Comparison of ENCODE assay signal across 9 mouse cellular contexts in the genomic region with DNA sequence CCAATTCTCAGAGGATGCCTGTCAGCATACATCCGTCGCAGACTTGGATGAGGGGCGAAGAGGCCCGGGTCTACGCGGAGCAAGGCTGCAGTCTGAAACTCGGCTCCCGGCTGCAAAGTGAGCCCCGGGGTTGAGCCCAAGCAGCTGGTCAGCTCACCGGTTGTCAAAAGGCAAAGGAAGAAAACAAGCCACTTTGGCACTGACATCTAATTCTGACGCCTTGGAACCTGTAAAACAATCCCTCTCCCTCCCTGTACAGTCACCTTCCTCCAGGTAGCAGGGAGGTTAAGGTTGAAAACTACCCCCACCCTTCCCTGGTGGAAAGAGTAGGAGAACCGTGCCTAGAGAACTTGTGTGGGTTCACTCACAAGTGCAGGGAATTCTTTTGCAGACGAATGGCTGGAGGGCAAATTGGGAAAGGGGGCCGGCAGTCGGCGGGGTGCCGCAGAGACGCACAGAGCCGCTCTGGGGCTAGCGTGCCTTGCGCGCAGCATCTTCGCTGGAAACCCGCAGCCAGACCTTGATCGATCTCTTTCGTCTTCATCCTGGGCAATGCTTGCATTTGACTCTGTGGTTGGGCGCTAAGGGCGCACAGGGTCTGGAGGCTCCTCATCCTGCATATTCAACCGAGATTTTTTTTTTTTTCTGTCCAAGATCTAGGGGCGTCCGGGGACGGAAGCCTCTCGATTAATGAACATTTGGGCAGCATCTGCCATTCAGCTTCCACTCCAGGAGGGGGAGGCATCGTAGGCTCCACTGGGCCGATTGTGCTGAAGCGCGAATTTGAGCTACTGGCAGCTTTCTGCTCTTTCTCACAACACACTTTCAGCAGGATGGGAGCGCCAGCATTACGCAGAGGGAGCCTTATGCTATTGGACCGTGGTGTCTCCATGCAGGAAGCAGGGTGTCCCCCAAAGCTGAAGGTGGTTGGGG. TPM values are rescaled to one million over a fixed set of nuclear protein-coding genes. Genes with fewer than 3 reads are reported as not detected.
DNase-seq lines count a peak whose midpoint lies in the region; ATAC-seq and TF ChIP-seq lines count a peak whose summit lies in the region.
"Had no signal": no experiment of that assay in that cellular context is flagged by ENCODE, and none has a peak within 500 bp of the region (broad histone marks: within the 10 kb centered on the region; RNA-seq: fewer than 3 reads in every experiment).

No protein-coding gene starts in this region.

- no peaks in the 10 kb centered on the region for H3K36me3 ChIP-seq in heart, embryonic 15.5 days
- no peaks in the 10 kb centered on the region for H3K36me3 ChIP-seq in small intestine, adult 2 months (ENCODE audit: control insufficient read depth, insufficient read depth, low read length)

- H3K4me2 ChIP-seq in heart, embryonic 15.5 days: peak overlapping the region; percentile 95

- H3K27ac ChIP-seq in heart, embryonic 15.5 days: no peak overlapping the region
- H3K27ac ChIP-seq in cortical plate, adult 2 months (ENCODE audit: insufficient read depth, low read length): no peak overlapping the region
- peak overlapping the region; percentile 57 for H3K27ac ChIP-seq in small intestine, adult 2 months (ENCODE audit: insufficient read depth, low read depth, low read length)

- H3K4me1 ChIP-seq in heart, embryonic 15.5 days (replicated peaks): peaks cover 23% of the 10 kb centered on the region
- no peaks in the 10 kb centered on the region for H3K4me1 ChIP-seq in cortical plate, adult 2 months (ENCODE audit: control insufficient read depth, insufficient read depth, low read length)
- H3K4me1 ChIP-seq in small intestine, adult 2 months (ENCODE audit: control insufficient read depth, insufficient read depth, insufficient read length, low read length): peaks cover 6% of the 10 kb centered on the region

- WGBS in heart, embryonic 15.5 days: under 1% methylated on average over 40 of the region's 40 CpGs
- under 1% methylated on average over 40 of the region's 40 CpGs for WGBS in small intestine, adult 2 months

- intact Hi-C loops in heart, postnatal 25 days (cut with DNase I): no loop called here

- H3K27me3 ChIP-seq in heart, embryonic 15.5 days: peaks cover 13% of the 10 kb centered on the region; the same call in 1 of the 2 replicates
- no peaks in the 10 kb centered on the region for H3K27me3 ChIP-seq in small intestine, adult 2 months (ENCODE audit: control insufficient read depth, insufficient read depth, low read length)

- peak overlapping the region; percentile 53 for H3K4me3 ChIP-seq in heart, embryonic 15.5 days
- H3K4me3 ChIP-seq in cortical plate, adult 2 months (ENCODE audit: insufficient read depth, low read length): peak overlapping the region; percentile 42
- peak overlapping the region; percentile 61 for H3K4me3 ChIP-seq in small intestine, adult 2 months (ENCODE audit: low read depth, low read length)

- peak; percentile 53 for ATAC-seq in heart, embryonic 15.5 days (replicated peaks; ENCODE audit: insufficient number of reproducible peaks, insufficient read depth, low FRiP score, low read depth)
- no peak for ATAC-seq in activated CD4-positive, CD25-positive, alpha-beta regulatory T cell, adult 4 months

- peak overlapping the region; percentile 34; the same call in 1 of the 2 replicates for H3K9ac ChIP-seq in heart, embryonic 15.5 days

- TF ChIP-seq POLR2A in cortical plate, adult 2 months (IDR thresholded peaks at IDR 0.05; ENCODE audit: extremely low read depth, insufficient read depth, low read length): peak; percentile 78
- no peak for TF ChIP-seq POLR2A in small intestine, adult 2 months (IDR thresholded peaks at IDR 0.05; ENCODE audit: low read depth, low read length)

- no peaks in the 10 kb centered on the region for H3K9me3 ChIP-seq in heart, embryonic 15.5 days (replicated peaks)

- TF ChIP-seq CTCF in cortical plate, adult 2 months (IDR thresholded peaks at IDR 0.05; ENCODE audit: extremely low read depth, insufficient read depth, low read length): 0 out of 2 replicates have a peak, but pooled peaks have one; percentile 15
- TF ChIP-seq CTCF in small intestine, adult 2 months (IDR thresholded peaks at IDR 0.05; ENCODE audit: extremely low read depth, insufficient read length, insufficient replicate concordance, low read depth, low read length): peak; percentile 19; the same call in 1 of the 2 replicates

- no peak for DNase-seq in heart, postnatal 25 days (ENCODE audit: low spot score)
- peak; percentile 21 for DNase-seq in heart, postnatal 4 days
- DNase-seq in layer of hippocampus, postnatal 36 days: peak; percentile 60 to 70
- DNase-seq in lung, postnatal 14 days: peak; percentile 7

RNA-seq across cellular contexts. Expression of gene Sptssb, which starts 1.1 kb away (rescaled TPM):
- polyA plus RNA-seq in heart, embryonic 15.5 days (2015; fragmentation: Nextera tagmentation; extraction: Ambion mirVana): 1.1 and 8.9 TPM in 2 replicates
- not detected for total RNA-seq in heart, postnatal 25 days (2021)
- polyA plus RNA-seq in cortical plate, adult 2 months (2012; rRNA removed): 6.1 and 8.1 TPM in 2 replicates
- total RNA-seq in heart, postnatal 4 days (2021): not detected
- 1 to 10 TPM; 1.3 to 2.3 TPM for total RNA-seq in layer of hippocampus, postnatal 36 days (2021)
- 1.1 and 69.2 TPM in 2 replicates for polyA plus RNA-seq in small intestine, adult 2 months (2012; rRNA removed)
- polyA plus RNA-seq in activated CD4-positive, CD25-positive, alpha-beta regulatory T cell, adult 4 months (2017; shearing (Covaris generic)): not detected
- total RNA-seq: neutrophil, adult 5-6 weeks had no signal
